Mouse (Mus musculus): ENCODE results near the gene Sall2.

DNA sequence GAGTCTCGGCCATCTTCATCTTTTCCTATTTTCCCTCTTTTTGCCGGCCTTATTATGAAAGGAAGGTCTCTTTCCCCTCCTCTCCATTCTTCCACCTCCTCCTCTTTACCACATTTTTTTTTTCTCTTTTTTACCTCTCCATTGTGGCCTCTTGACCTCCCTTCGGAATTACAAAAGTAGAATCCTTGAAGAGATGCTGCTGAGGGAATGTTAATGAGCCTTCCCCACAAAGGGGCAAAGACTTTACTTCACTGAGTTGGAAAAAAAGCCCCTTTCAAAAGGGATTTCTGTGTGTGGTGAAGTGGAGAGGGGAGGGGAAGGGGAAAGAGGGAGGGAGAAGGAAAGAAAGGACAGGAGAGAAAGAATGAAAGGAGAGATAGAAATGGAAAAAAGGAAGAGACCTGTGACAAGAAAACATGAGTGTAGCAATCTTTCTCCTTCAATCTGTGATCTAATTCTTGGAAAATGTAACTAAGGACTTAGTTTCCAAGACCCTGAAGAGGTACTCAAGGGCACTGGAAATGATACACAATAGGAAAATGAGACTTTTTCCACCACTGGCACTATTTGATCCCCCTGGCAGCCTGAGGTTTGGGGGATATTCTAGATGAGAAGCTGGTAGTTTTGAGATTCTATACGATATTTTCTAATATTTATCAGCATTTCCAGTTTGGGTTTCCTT, 2.6 kb upstream of the Sall2 start:
- TF ChIP-seq UBTF (IDR thresholded peaks at IDR 0.05; ENCODE audit: borderline replicate concordance, insufficient read depth, low read depth, low read length), result no peak
- no peak for TF ChIP-seq MAFK (IDR thresholded peaks at IDR 0.05; ENCODE audit: borderline replicate concordance, low read depth, low read length)
- TF ChIP-seq MAX (IDR thresholded peaks at IDR 0.05; ENCODE audit: low read length), result no peak
- no peak for TF ChIP-seq CTCF (IDR thresholded peaks at IDR 0.05 in 2 of 3, conservative IDR thresholded peaks at IDR 0.05 in 1 of 3; ENCODE audit: control insufficient read depth in 1 of 3, insufficient read depth in 1 of 3, low read depth in 2 of 3, low read length in 3 of 3, poor library complexity in 1 of 3, severe bottlenecking in 1 of 3)
- TF ChIP-seq POLR2A (IDR thresholded peaks at IDR 0.05; ENCODE audit: control insufficient read depth in 1 of 2, insufficient read depth in 1 of 2, low read depth in 1 of 2, low read length in 2 of 2, poor library complexity in 1 of 2), result no peak

Measured in MEL (cell line).